Mouse (Mus musculus): ENCODE data around the gene Mdfic. TPM values are rescaled to one million over a fixed set of nuclear protein-coding genes. Genes with fewer than 3 reads are reported as not detected.

Mdfic gene
- total RNA-seq, 2 experiments from 2014 or later: 3.7 to 5.2 TPM

DNA sequence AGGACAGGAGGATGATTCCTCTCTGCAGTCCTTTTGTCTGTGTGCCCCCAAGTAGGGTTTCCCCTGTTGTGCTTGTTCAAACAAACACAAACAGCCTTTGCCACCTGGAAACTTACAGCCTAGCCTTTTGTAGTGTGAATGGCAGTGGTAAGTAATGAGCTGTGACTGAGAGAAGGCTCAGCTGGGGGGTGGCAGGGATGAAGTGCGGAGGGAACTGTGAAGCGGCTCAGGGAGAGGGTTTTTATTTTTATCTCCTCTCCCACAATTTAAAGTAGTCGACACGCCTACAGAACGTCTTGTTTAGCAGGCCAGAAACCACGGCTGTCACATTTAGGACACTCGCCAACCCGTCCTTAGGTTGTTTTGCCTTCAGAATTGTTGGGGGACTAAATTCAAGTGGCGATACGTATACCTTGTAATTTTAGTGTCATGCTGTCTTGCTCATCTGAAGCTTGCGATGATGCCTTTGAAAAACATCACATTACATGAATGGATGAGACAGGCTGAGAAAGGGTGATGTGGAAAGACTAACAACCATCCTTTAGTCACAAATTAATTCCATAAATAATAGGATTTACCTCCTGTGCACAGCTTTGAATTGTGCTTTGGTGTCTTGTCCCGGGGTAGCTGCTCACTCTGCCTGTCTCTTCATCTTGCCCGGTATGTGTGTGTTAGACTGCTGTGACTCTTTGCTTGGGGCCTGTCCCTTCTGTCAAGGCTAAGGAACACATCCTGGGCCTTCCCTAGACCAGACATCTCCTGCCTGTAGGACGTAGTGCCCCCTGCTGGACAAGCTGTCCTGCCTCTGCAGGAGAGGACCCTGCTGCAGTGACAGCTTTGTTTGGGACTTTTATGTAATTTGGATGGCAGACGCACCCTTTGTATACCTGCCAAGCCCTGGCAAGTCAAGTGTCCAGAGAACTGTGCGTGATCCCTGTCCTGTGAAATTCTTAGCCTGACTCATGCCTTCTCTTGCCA lies 69.4 kb downstream of the Mdfic start:
- peak; percentile 21 to 45 for DNase-seq (ENCODE audit: low spot score in 2 of 2)

DNA sequence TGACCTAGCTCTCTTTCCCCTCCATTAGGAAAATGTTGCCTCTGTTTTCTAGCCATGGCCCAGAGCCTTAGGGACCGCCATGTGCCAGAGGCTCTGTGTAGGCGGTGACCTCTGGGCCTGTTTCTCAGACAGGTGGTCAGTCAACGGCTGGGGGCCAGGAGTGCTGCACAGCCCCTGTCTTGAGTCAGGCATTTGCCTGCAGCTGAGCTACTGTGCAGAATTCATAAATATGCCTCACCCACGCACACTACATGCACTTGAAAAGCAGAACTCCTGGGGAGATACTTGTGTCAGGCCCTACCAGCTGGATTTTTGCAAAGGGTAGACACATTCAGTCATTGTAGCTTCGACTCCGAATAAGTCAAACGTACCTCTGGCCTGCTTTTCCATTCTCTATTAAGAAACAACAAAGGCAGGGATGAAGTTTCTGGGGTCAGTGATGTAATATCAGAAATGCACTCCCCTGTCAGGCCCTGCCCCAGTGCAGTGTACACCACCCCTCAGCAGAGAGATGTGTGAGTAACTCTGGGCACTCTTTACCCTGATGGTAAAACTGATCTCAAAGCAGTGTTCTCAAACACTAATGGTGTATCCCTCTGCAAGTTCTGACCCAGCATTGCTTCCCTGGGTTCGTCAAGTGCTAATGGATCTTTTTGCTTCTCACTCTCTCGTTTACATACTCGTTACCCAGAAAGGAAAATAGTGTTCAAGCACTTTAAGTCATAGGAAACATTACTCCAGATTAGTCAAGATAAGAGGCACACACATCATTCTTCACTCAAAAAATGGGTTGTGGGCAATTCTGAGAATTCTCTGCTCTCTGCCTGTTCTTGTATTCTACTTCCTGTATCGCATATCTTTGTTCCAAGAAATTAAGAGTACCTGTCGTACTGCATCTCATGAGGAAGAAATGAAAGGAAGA lies 72.5 kb downstream of the Mdfic start:
- DNase-seq (ENCODE audit: low spot score in 2 of 2): no peak

DNA sequence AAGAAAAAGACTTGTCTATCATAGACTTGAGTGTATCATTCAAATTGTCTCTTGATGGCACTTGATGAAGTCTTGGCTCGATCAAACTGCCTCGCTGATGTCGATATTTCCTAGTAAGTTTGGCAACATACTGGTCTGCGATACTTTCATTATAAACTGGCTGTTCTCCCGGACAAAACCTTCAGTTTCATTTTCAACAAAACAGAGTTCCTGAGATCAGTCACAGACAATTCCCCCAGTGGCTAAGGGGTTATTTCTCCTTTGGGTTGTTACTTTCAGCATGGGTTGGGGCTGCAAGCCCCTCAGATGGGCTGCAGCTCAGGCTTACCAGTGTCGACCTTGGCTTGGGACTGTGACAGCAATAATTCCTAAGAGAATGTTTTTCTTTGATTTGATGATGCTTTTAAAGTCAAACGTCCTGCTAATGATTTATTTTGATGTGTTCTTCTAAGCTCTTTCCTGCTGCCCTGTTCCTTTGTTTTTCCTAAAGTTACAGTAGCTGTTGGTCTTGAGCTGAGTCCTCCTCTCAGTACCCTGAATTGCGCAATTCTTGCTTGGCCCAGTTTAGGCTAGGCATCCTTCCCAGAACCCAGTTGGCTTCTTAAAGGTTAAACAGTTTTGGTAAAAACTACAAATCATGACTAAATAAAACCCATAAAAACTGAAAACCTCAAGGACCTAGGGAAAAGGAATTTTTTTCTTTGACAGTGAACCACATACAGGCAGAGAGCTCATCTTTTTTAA lies 73.3 kb downstream of the Mdfic start:
- DNase-seq (ENCODE audit: low spot score in 2 of 2): no peak

DNA sequence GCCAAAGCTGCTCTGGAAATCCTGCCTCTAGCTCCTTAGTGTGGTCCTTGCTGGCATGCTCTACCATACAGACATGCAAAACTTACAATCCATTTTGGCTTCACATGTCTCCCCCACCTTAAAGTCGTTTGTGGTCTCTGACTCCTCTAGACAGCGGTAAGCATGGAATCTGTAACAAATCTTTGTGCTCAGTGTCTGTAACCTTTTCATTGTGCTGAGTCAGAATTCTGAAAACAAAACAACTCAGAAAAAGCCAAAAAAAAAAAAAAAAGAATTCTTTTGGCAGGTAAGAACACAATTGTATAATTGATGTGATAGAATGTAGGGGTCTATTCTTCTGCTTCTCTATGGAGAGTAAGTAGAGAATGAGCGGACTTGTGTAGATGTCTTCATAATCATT lies 74.3 kb downstream of the Mdfic start:
- DNase-seq (ENCODE audit: low spot score in 2 of 2): no peak

DNA sequence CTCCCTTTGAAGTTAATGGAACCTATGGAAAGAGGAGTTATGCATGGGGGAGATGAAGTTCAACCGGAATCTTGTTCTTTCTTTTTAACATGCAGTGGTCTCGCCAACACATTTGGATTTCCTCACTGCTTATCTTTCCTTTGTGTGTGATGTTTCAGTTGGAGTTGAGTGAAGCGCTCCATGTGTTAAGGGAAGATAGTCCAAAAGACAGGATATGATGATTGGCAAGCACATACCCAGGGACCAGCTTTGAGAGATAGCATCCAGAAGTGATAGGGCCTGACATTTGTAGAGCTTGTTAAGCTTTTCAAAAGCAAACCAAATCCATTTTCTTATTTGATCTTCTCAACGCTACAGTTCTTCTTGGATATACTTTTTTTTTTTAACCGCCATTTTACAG lies 86.9 kb downstream of the Mdfic start:
- no peak for DNase-seq (ENCODE audit: low spot score in 2 of 2)

DNA sequence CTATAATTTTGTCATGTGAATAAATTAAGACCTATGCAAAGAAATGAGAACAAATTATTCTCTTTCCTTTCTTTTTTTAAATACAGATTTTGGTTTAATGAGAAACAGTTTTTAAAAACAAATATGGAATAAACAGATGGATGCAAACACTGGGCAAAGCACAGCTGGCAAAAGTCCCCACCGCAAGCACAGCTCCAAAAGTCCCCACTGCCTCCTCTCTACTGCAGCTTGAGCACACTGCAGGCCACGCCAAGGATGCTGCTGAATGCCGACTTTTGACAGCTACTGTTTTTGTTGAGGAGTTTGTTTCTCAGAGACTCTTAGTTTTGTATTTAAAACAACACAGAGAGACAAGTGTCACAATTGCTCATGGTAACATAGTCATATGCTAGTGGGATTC lies 104.8 kb downstream of the Mdfic start:
- peak; percentile 4 to 10 for DNase-seq (ENCODE audit: low spot score in 2 of 2)

DNA sequence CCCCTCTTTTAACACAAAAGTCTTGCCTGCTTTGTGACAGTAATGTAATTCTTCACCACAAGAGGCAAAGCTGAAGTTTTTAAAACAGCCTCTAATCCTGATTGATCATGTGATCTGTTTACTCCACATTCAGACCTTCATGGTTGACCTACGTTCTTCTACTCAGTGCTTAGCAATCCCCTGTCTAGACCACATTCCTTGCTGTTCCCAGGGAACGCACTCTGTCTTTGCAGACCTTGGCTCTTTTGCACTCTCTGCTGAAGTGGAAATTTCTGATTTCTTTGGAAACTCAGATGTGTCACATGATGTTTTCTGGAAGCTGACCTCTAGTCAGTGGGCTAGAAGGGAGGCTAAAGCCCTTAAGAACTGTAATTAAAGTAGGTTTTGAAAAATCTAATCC lies 109.4 kb downstream of the Mdfic start:
- DNase-seq (ENCODE audit: low spot score in 2 of 2): no peak

GRCm38 (mm10) chr6:15830651-15831050 lies 110.2 kb downstream of the Mdfic start:
- DNase-seq (ENCODE audit: low spot score in 2 of 2): no peak

DNA sequence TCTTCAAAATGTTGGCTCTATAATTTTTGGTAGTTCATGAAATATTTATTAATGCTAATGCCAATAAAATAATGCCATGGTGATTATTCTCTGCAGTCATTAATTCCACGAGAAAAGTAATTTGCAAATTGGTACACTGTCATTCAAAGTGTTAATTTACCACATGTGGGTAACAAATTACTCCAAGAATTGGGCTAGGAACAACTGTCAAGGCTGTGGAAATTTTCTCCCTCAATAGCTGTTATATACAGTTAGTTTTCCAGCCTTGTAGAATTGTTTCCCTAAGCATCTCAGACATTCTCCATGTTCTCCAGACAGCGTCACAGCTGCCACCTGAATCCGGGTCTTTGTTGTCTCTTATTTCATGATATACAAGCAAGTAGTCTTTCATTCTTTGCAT lies 117.2 kb downstream of the Mdfic start:
- DNase-seq (ENCODE audit: low spot score in 2 of 2): no peak

DNA sequence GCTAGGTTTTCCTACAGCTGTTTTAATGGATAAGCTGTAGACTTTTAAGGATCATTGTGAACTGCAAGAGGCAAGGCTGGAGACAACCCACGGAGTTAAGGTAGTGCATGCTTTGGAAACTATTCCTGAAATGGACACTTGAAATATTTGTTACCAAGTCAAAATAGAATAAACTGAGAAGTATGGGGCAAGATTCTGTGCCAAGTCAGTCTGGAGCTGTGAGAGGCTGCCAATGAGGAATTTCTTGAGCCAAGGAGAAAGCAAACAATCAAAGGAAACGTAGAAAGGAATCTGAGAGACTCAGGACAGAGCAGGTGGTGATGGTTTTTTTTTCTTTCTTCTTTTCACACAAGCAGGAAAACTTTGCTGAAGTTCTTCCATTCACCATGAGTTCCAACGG lies 119.4 kb downstream of the Mdfic start:
- no peak for DNase-seq (ENCODE audit: low spot score in 2 of 2)

- no peak for DNase-seq (ENCODE audit: low spot score in 2 of 2)
These were observed 120.0 kb downstream of the Mdfic start for GRCm38 (mm10) chr6:15840429-15840828.

GRCm38 (mm10) chr6:15841476-15842209 lies 121.2 kb downstream of the Mdfic start:
- DNase-seq (ENCODE audit: low spot score in 2 of 2): peak in 1 of 2 experiments; percentile 6

GRCm38 (mm10) chr6:15843295-15843694 lies 122.8 kb downstream of the Mdfic start:
- no peak for DNase-seq (ENCODE audit: low spot score in 2 of 2)

DNA sequence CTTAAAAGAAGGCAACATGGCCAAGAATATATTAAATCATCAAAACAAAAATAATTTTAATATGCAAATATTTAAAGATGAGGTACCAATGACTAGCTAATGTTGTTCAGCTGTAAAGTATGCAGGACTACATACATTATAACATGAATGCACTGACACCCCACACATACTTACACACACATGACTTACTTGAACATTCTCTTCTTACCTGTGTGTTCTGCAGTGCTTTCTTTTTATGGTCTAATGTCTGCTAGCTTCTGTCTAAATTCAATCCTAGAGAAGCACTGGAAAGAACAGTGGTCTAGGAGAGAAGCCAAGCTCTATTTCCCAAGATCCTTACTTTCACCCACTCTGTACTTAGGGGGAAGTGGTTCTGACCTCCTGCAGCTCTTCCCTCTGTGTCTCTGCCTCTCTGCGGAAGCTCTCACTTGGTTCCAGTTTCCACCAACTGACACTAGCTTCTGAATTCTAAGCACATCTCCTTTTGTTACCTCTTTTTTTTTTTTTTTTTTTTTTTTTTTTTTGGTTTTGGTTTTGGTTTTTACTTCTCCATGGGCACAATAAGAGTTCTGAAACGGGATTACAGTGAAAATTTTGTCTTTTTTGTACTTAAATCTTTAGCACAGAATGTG lies 125.4 kb downstream of the Mdfic start:
- no peak for DNase-seq (ENCODE audit: low spot score in 2 of 2)

Data from layer of hippocampus, postnatal 14 days (tissue).